Mouse (Mus musculus) ES-E14 (cell line): ENCODE data around the gene Cdk17. TPM values are rescaled to one million over a fixed set of nuclear protein-coding genes. Genes with fewer than 3 reads are reported as not detected.
A peak's percentile ranks its signal among the peaks of the same experiment; 100 is the strongest.

ENCODE experiments used
- DNase-seq: peaks from one replicate; pipeline ENCODE4 v3.0.0-alpha.2; 2013; ENCODE audit warnings: low read depth, low spot score
- H3K27ac ChIP-seq: 2 replicates; pipeline ENCODE4 v1.5.1; 2012; ENCODE audit warnings: low read depth, mild to moderate bottlenecking, low read length, moderate library complexity, mixed read lengths; ENCODE audit not compliant: poor library complexity, insufficient read depth, severe bottlenecking
- H3K36me3 ChIP-seq: 2 replicates; pipeline ENCODE4 v1.6.1; 2012; ENCODE audit warnings: mild to moderate bottlenecking, low read length, moderate library complexity, mixed read lengths; ENCODE audit not compliant: control insufficient read depth, poor library complexity, insufficient read depth, severe bottlenecking
- H3K4me1 ChIP-seq, 2 experiments: fragments of 150-350 bp in 1 of 2; sonication (generic) in 1 of 2; 2 replicates each; pipeline ENCODE4 v1.6.1; 2012; ENCODE audit warnings: low read length in 2 of 2, mild to moderate bottlenecking in 1 of 2, mixed read lengths in 1 of 2; ENCODE audit not compliant: control insufficient read depth in 2 of 2, insufficient read depth in 2 of 2, poor library complexity in 1 of 2
- H3K4me3 ChIP-seq, 2 experiments: fragments of 150-350 bp in 1 of 2; sonication (generic) in 1 of 2; 2 replicates each; pipeline ENCODE4 v1.5.1; 2012; ENCODE audit warnings: low read length in 2 of 2, low read depth in 1 of 2, mild to moderate bottlenecking in 1 of 2, mixed read lengths in 1 of 2; ENCODE audit not compliant: insufficient read depth in 1 of 2, poor library complexity in 1 of 2, severe bottlenecking in 1 of 2
- H3K9ac ChIP-seq: 2 replicates; pipeline ENCODE4 v1.6.1; 2012; ENCODE audit warnings: low read depth, mild to moderate bottlenecking, low read length, mixed read lengths; ENCODE audit not compliant: poor library complexity, insufficient read depth, severe bottlenecking
- H3K9me3 ChIP-seq: fragments of 150-350 bp; sonication (generic); 2 replicates; pipeline ENCODE4 v1.6.1; 2012; ENCODE audit warnings: low read depth, mild to moderate bottlenecking, low read length; ENCODE audit not compliant: control insufficient read depth, insufficient read depth
- CHD2 ChIP-seq: IDR thresholded peaks from 2 replicates; pipeline ENCODE4 v1.6.1; 2014; ENCODE audit warnings: mild to moderate bottlenecking, low read depth, low read length, inconsistent platforms
- HCFC1 ChIP-seq: IDR thresholded peaks from 2 replicates; pipeline ENCODE4 v1.6.1; 2012; ENCODE audit warnings: low read length, inconsistent platforms, borderline replicate concordance; ENCODE audit not compliant: insufficient read depth
- MAFK ChIP-seq: IDR thresholded peaks from 2 replicates; pipeline ENCODE4 v1.6.1; 2014; ENCODE audit warnings: mild to moderate bottlenecking, low read depth, low read length, inconsistent platforms; ENCODE audit not compliant: insufficient read depth
- ZC3H11A ChIP-seq: IDR thresholded peaks from 2 replicates; pipeline ENCODE4 v1.6.1; 2012; ENCODE audit warnings: low read depth, mild to moderate bottlenecking, inconsistent platforms, low read length, borderline replicate concordance
- ZNF384 ChIP-seq: IDR thresholded peaks from 2 replicates; pipeline ENCODE4 v1.6.1; 2012; ENCODE audit warnings: low read depth, low read length, inconsistent platforms
- in situ Hi-C, 2 experiments: fragments of 600-800 bp; cut with MboI; formaldehyde crosslinking; loops; one replicate each; pipeline ENCODE4 v1.15.1; 2025; ENCODE audit warnings: low sequenced_read_pairs in 2 of 2, inconsistent platforms in 1 of 2; ENCODE audit not compliant: unreplicated experiment in 2 of 2
- total RNA-seq: library from RNA; depleted of rRNA; stranded (reverse); fragments of 300-350 nt; gene quantifications from 2 replicates; pipeline ENCODE4 v1.2.3, GENCODE M21; 2012

The Cdk17 gene
- total RNA-seq, 1 experiment: 28.0 TPM

- no peak overlapping the region for H3K27ac ChIP-seq
- in situ Hi-C loops: no loop called here
- TF ChIP-seq ZNF384: no peak
- TF ChIP-seq HCFC1: no peak
- no peak for TF ChIP-seq ZC3H11A
- TF ChIP-seq CHD2: no peak
- no peak for TF ChIP-seq MAFK
- H3K4me3 ChIP-seq: no peak overlapping the region
- no peaks in the 10 kb centered on the region for H3K9me3 ChIP-seq
- peak; percentile 35 for DNase-seq
- H3K36me3 ChIP-seq: no peaks in the 10 kb centered on the region
- H3K9ac ChIP-seq: no peak overlapping the region
- no peaks in the 10 kb centered on the region for H3K4me1 ChIP-seq
Observed at GRCm38 (mm10) chr10:93131865-93132566, 28.7 kb upstream of the Cdk17 start.

- H3K36me3 ChIP-seq: no peaks in the 10 kb centered on the region
- no peak overlapping the region for H3K27ac ChIP-seq
- H3K4me3 ChIP-seq: no peak overlapping the region
- no peaks in the 10 kb centered on the region for H3K9me3 ChIP-seq
- DNase-seq: no peak
- in situ Hi-C loops: no loop called here
- no peak overlapping the region for H3K9ac ChIP-seq
- H3K4me1 ChIP-seq: no peaks in the 10 kb centered on the region
- no peak for TF ChIP-seq CHD2
- TF ChIP-seq ZC3H11A: no peak
- TF ChIP-seq MAFK: no peak
- TF ChIP-seq ZNF384: no peak
- TF ChIP-seq HCFC1: no peak
Observed at GRCm38 (mm10) chr10:93138730-93139129, 21.9 kb upstream of the Cdk17 start.

- Histone ChIP-seq H3K4me3 (no peak overlapping the region), H3K9me3 (no peaks in the 10 kb centered on the region), H3K27ac (no peak overlapping the region), H3K9ac (no peak overlapping the region), H3K36me3 (no peaks in the 10 kb centered on the region), H3K4me1 (no peaks in the 10 kb centered on the region)
- TF ChIP-seq ZNF384 (no peak), ZC3H11A (no peak), MAFK (no peak), CHD2 (no peak), HCFC1 (no peak)
- DNase-seq: no peak
- in situ Hi-C loops: no loop called here
Observed at GRCm38 (mm10) chr10:93140778-93141177, 19.9 kb upstream of the Cdk17 start.

DNA sequence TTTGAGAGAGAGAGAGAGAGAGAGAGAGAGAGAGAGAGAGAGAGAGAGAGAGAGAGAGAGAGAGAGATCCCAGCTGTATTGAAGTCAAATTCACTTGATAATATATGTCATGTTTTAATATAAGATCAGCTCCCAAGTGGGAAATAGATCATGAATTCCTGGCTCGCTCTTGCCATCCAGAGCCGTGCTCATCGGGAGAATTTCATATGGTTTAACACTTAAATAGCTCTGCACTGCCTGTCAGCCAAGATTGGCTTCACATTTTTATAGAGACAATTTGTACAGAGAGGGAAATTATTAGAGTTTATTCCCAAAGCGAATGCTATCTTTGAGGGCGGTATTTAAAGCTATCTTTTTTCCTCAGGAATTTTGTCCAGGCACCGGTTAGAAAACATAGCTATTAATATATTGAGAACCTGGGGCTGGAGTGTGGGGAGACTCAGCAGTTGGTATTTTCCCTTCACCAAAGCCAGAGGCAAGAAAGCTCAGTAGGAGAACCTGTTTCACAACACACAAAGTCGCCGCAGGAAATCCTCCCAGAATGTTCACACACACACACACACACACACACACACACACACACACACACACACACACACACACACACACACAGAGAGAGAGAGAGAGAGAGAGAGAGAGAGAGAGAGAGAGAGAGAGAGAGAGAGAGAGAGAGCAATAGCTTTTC, 17.9 kb upstream of the Cdk17 start:
- Histone ChIP-seq H3K27ac (no peak overlapping the region), H3K9me3 (no peaks in the 10 kb centered on the region)
- in situ Hi-C loops: no loop called here

More for the DNA sequence above, 17.9 kb upstream of the Cdk17 start:
- H3K9ac ChIP-seq: no peak overlapping the region
- DNase-seq: no peak
- TF ChIP-seq HCFC1 (no peak), MAFK (no peak), CHD2 (no peak), ZNF384 (no peak), ZC3H11A (no peak)
- no peaks in the 10 kb centered on the region for H3K4me1 ChIP-seq
- H3K4me3 ChIP-seq: no peak overlapping the region
- no peaks in the 10 kb centered on the region for H3K36me3 ChIP-seq
